7 mouse cellular contexts compared by ENCODE assay signal in the genomic region with DNA sequence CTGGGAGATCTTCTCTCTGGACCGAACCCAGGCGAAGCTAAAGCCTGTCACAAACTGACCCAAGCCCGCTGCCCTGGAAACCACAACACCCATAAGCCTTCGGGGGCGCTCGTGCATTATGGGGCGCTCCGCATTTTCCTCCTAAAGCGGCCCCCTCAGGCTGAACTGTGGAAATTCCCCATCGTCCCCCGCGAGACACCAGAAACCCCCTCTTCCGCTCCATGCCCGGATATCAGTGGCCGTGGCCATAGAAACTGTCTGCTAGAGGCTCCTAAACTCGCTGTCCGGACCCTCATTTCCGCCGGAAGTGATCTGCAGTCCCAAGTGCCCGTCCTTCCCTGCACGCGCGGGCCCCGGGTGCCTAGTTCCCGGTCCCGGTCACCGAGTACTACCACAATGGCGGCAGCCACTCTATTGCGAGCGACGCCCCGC. TPM values are rescaled to one million over a fixed set of nuclear protein-coding genes. Genes with fewer than 3 reads are reported as not detected.
DNase-seq lines count a peak whose midpoint lies in the region; ATAC-seq lines count a peak whose summit lies in the region.

TSS of gene Tufm (plus strand) at position 310 of the 432 bp plus-strand sequence.

- WGBS in embryonic facial prominence, embryonic 10.5 days = under 1% methylated on average over 32 of the region's 32 CpGs
- WGBS in limb, embryonic 11.5 days = under 1% methylated on average over 32 of the region's 32 CpGs
- WGBS in midbrain, embryonic 14.5 days = under 1% methylated on average over 32 of the region's 32 CpGs

- H3K4me1 ChIP-seq in embryonic facial prominence, embryonic 10.5 days = peaks cover 21% of the 10 kb centered on the region
- no peaks in the 10 kb centered on the region; the same call in 1 of the 2 replicates for H3K4me1 ChIP-seq in limb, embryonic 11.5 days (ENCODE audit: control insufficient read depth, insufficient read depth, low read length)
- H3K4me1 ChIP-seq in midbrain, embryonic 14.5 days (ENCODE audit: control insufficient read depth, insufficient read depth, low read length) = peaks cover 6% of the 10 kb centered on the region; the same call in 1 of the 2 replicates

- peak within 1 kb of the TSS; percentile 82 for H3K27ac ChIP-seq in embryonic facial prominence, embryonic 10.5 days (replicated peaks)
- no peak within 1 kb of the TSS for H3K27ac ChIP-seq in limb, embryonic 11.5 days (replicated peaks; ENCODE audit: low read depth, low read length)
- peak within 1 kb of the TSS; percentile 70 for H3K27ac ChIP-seq in midbrain, embryonic 14.5 days (replicated peaks; ENCODE audit: low read depth, low read length)

- peak within 1 kb of the TSS; percentile 88 for H3K4me2 ChIP-seq in limb, embryonic 11.5 days (ENCODE audit: low read depth, severe bottlenecking)
- H3K4me2 ChIP-seq in midbrain, embryonic 14.5 days (ENCODE audit: low read length) = peak within 1 kb of the TSS; percentile 77

- peak within 1 kb of the TSS; percentile 59 for H3K9ac ChIP-seq in limb, embryonic 11.5 days (ENCODE audit: low read length)
- peak within 1 kb of the TSS; percentile 64 for H3K9ac ChIP-seq in midbrain, embryonic 14.5 days (replicated peaks; ENCODE audit: low read length)

- DNase-seq in adrenal gland, postnatal 10 days = peak; percentile 96
- DNase-seq in embryonic facial prominence, embryonic 10.5 days (ENCODE audit: low spot score) = peak; percentile 98
- peak; percentile 93 for DNase-seq in kidney, adult 18-20 months
- DNase-seq in limb, embryonic 11.5 days (ENCODE audit: low spot score) = peak; percentile 96
- DNase-seq in midbrain, embryonic 14.5 days = peak; percentile 97
- peak; percentile 81 to 90 for DNase-seq in spleen, adult 18-20 months

- H3K27me3 ChIP-seq in embryonic facial prominence, embryonic 10.5 days (replicated peaks; ENCODE audit: low read depth, poor library complexity, severe bottlenecking) = no peaks in the 10 kb centered on the region
- no peaks in the 10 kb centered on the region for H3K27me3 ChIP-seq in limb, embryonic 11.5 days (ENCODE audit: control insufficient read depth, insufficient read depth, low read length)
- no peaks in the 10 kb centered on the region for H3K27me3 ChIP-seq in midbrain, embryonic 14.5 days (ENCODE audit: control insufficient read depth, insufficient read depth, low read length)

- peaks cover 38% of the 10 kb centered on the region for H3K36me3 ChIP-seq in embryonic facial prominence, embryonic 10.5 days (replicated peaks)
- peaks cover 5% of the 10 kb centered on the region; the same call in 1 of the 2 replicates for H3K36me3 ChIP-seq in limb, embryonic 11.5 days (ENCODE audit: control insufficient read depth, insufficient read depth, low read length)
- peaks cover 28% of the 10 kb centered on the region for H3K36me3 ChIP-seq in midbrain, embryonic 14.5 days (ENCODE audit: control insufficient read depth, insufficient read depth, low read length)

- no peaks in the 10 kb centered on the region for H3K9me3 ChIP-seq in embryonic facial prominence, embryonic 10.5 days
- H3K9me3 ChIP-seq in limb, embryonic 11.5 days (ENCODE audit: control insufficient read depth, low read length) = no peaks in the 10 kb centered on the region
- no peaks in the 10 kb centered on the region for H3K9me3 ChIP-seq in midbrain, embryonic 14.5 days (ENCODE audit: control insufficient read depth, low read length)

- H3K4me3 ChIP-seq in embryonic facial prominence, embryonic 10.5 days = peak within 1 kb of the TSS; percentile 81
- H3K4me3 ChIP-seq in limb, embryonic 11.5 days (ENCODE audit: low read depth, low read length) = peak within 1 kb of the TSS; percentile 67
- H3K4me3 ChIP-seq in midbrain, embryonic 14.5 days (replicated peaks; ENCODE audit: low read depth, low read length) = peak within 1 kb of the TSS; percentile 59

- ATAC-seq in granulocyte monocyte progenitor cell, adult 5-6 weeks (replicated peaks; ENCODE audit: poor library complexity, severe bottlenecking) = peak; percentile 82
- ATAC-seq in limb, embryonic 11.5 days (ENCODE audit: insufficient number of reproducible peaks, low FRiP score, low TSS enrichment, low read depth) = peak; percentile 88
- ATAC-seq in midbrain, embryonic 14.5 days (ENCODE audit: low FRiP score, low TSS enrichment) = peak; percentile 94

RNA-seq across cellular contexts. Expression of gene Tufm, which starts in this region (rescaled TPM):
- total RNA-seq in adrenal gland, postnatal 10 days (2021) = 100 to 1,000 TPM; 215 to 222 TPM
- 169 and 185 TPM in 2 replicates for polyA plus RNA-seq in embryonic facial prominence, embryonic 10.5 days (2016; fragmentation: Nextera tagmentation; extraction: Ambion mirVana)
- 85.3 and 101 TPM in 2 replicates for total RNA-seq in granulocyte monocyte progenitor cell, adult 5-6 weeks (2014; fragmentation: Nextera tagmentation)
- total RNA-seq in granulocyte monocyte progenitor cell, adult 5-6 weeks (2017) = 75.5 and 86.7 TPM in 2 replicates
- 165 and 170 TPM in 2 replicates for polyA plus RNA-seq in limb, embryonic 11.5 days (2014; fragmentation: Nextera tagmentation; extraction: Ambion mirVana)
- 118 and 135 TPM in 2 replicates for polyA plus RNA-seq in midbrain, embryonic 14.5 days (2014; fragmentation: Nextera tagmentation; extraction: Ambion mirVana)
